Comparison of ENCODE assay signal across 8 mouse cellular contexts in the genomic region with DNA sequence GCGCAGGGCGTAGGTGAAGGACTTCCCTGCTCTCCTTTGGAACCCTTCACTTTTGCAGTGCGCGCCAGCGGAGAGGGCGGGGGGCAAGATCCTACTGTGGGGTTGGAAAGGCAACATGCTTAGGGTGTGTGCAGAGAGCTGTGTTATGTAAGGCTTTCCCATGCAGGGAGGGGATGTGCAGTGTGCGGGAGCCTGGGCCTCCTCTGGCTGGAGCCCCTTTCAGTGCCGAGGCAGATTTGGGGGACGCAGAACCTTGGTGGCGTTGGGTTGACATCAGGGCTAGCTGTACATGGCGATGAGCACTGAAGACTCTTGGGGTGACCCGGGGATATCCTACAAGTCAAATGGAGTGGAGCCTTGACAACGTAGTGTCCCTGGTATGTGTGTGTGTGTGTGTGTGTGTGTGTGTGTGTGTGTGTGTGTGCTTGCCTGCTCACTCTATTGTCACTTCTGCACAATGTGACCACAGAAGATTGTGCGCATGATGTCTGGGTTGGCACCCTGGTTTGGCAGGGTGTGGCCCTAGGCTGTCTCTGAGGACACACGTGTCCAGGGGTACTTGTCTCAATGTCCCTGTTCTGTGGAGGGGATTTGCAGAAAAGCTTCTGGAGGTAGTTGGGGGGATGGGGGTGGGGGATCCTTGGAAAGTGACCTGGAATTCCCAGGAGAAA. TPM values are rescaled to one million over a fixed set of nuclear protein-coding genes. Genes with fewer than 3 reads are reported as not detected.
DNase-seq lines count a peak whose midpoint lies in the region; ATAC-seq and TF ChIP-seq lines count a peak whose summit lies in the region.

No protein-coding gene starts in this region.

- H3K27ac ChIP-seq in thymus, adult 2 months (ENCODE audit: control insufficient read depth, insufficient read depth, low read length) = no peak overlapping the region
- H3K27ac ChIP-seq in forebrain, embryonic 12.5 days = no peak overlapping the region
- 0 out of 2 replicates have a peak overlapping the region, but pooled peaks have one; percentile 56 for H3K27ac ChIP-seq in liver, embryonic 11.5 days (ENCODE audit: low read depth, low read length)
- H3K27ac ChIP-seq in neural tube, embryonic 12.5 days = no peak overlapping the region

- 42% methylated on average over 15 of the region's 15 CpGs for WGBS in thymus, adult 2 months
- WGBS in forebrain, embryonic 12.5 days = 17% methylated on average over 15 of the region's 15 CpGs
- WGBS in liver, embryonic 11.5 days = 20% methylated on average over 15 of the region's 15 CpGs
- WGBS in neural tube, embryonic 12.5 days = 16% methylated on average over 15 of the region's 15 CpGs

- H3K4me3 ChIP-seq in thymus, adult 2 months (ENCODE audit: control insufficient read depth, insufficient read depth, low read length) = peak overlapping the region; percentile 4
- peak overlapping the region; percentile 55 for H3K4me3 ChIP-seq in forebrain, embryonic 12.5 days (replicated peaks)
- H3K4me3 ChIP-seq in liver, embryonic 11.5 days (ENCODE audit: low read depth, low read length) = peak overlapping the region; percentile 61
- peak overlapping the region; percentile 55 for H3K4me3 ChIP-seq in neural tube, embryonic 12.5 days

- peak; percentile 65; the same call in 1 of the 2 replicates for ATAC-seq in forebrain, embryonic 12.5 days (ENCODE audit: low FRiP score)
- 0 out of 2 replicates have a peak, but pooled peaks have one; percentile 1 for ATAC-seq in liver, embryonic 11.5 days (replicated peaks; ENCODE audit: low FRiP score)
- peak; percentile 54; the same call in 1 of the 2 replicates for ATAC-seq in neural tube, embryonic 12.5 days (ENCODE audit: low FRiP score, low read depth)

- H3K4me2 ChIP-seq in forebrain, embryonic 12.5 days = peak overlapping the region; percentile 96
- H3K4me2 ChIP-seq in liver, embryonic 11.5 days = peak overlapping the region; percentile 95
- H3K4me2 ChIP-seq in neural tube, embryonic 12.5 days (replicated peaks) = peak overlapping the region; percentile 93

- peaks cover 11% of the 10 kb centered on the region for H3K4me1 ChIP-seq in thymus, adult 2 months (replicated peaks; ENCODE audit: control insufficient read depth, insufficient read depth, low read length)
- H3K4me1 ChIP-seq in forebrain, embryonic 12.5 days = peaks cover 36% of the 10 kb centered on the region
- peaks cover 20% of the 10 kb centered on the region for H3K4me1 ChIP-seq in liver, embryonic 11.5 days (replicated peaks; ENCODE audit: control insufficient read depth, insufficient read depth, low read length)
- peaks cover 21% of the 10 kb centered on the region for H3K4me1 ChIP-seq in neural tube, embryonic 12.5 days

- H3K36me3 ChIP-seq in thymus, adult 2 months (ENCODE audit: control insufficient read depth, insufficient read depth, low read length) = no peaks in the 10 kb centered on the region
- no peaks in the 10 kb centered on the region for H3K36me3 ChIP-seq in forebrain, embryonic 12.5 days (replicated peaks)
- no peaks in the 10 kb centered on the region for H3K36me3 ChIP-seq in liver, embryonic 11.5 days (ENCODE audit: control insufficient read depth, insufficient read depth, low read length)
- no peaks in the 10 kb centered on the region for H3K36me3 ChIP-seq in neural tube, embryonic 12.5 days

- no peaks in the 10 kb centered on the region for H3K9me3 ChIP-seq in forebrain, embryonic 12.5 days
- H3K9me3 ChIP-seq in liver, embryonic 11.5 days (ENCODE audit: control insufficient read depth, low read length) = no peaks in the 10 kb centered on the region
- H3K9me3 ChIP-seq in neural tube, embryonic 12.5 days = no peaks in the 10 kb centered on the region

- peak overlapping the region; percentile 64 for H3K9ac ChIP-seq in forebrain, embryonic 12.5 days
- H3K9ac ChIP-seq in liver, embryonic 11.5 days (ENCODE audit: low read depth, low read length) = peak overlapping the region; percentile 41; the same call in 1 of the 2 replicates
- peak overlapping the region; percentile 60 for H3K9ac ChIP-seq in neural tube, embryonic 12.5 days

- no peak for TF ChIP-seq CTCF in thymus, adult 2 months (IDR thresholded peaks at IDR 0.05; ENCODE audit: borderline replicate concordance, control insufficient read depth, extremely low read depth, insufficient read depth, low read length, poor library complexity)

- DNase-seq in thymus, adult 2 months = no peak
- DNase-seq in thymus, postnatal 10 days (ENCODE audit: low spot score in 2 of 2) = no peak
- DNase-seq in liver, embryonic 11.5 days (ENCODE audit: low spot score) = peak; percentile 46
- DNase-seq in gastrocnemius, adult 18-20 months (ENCODE audit: low spot score) = no peak
- DNase-seq in layer of hippocampus, postnatal 10 days (ENCODE audit: low spot score in 2 of 2) = no peak
- no peak for DNase-seq in adrenal gland, adult 18-20 months (ENCODE audit: low spot score in 2 of 2)

- peaks cover 7% of the 10 kb centered on the region; the same call in 1 of the 2 replicates for H3K27me3 ChIP-seq in thymus, adult 2 months (ENCODE audit: control insufficient read depth, insufficient read depth, low read length)
- peaks cover 42% of the 10 kb centered on the region for H3K27me3 ChIP-seq in forebrain, embryonic 12.5 days
- peaks cover 35% of the 10 kb centered on the region for H3K27me3 ChIP-seq in liver, embryonic 11.5 days (replicated peaks; ENCODE audit: control insufficient read depth, insufficient read depth, low read length)
- peaks cover 42% of the 10 kb centered on the region for H3K27me3 ChIP-seq in neural tube, embryonic 12.5 days (replicated peaks)

- no peak for TF ChIP-seq POLR2A in thymus, adult 2 months (IDR thresholded peaks at IDR 0.05; ENCODE audit: control insufficient read depth, extremely low read depth, insufficient read depth, low read length, poor library complexity)

RNA-seq across cellular contexts. Expression of gene Ahnak, which starts 1.5 kb away (rescaled TPM):
- polyA plus RNA-seq in thymus, adult 2 months (2012; rRNA removed) = 6.0 and 7.9 TPM in 2 replicates
- 6.4 and 8.5 TPM in 2 replicates for polyA plus RNA-seq in forebrain, embryonic 12.5 days (2016; fragmentation: Nextera tagmentation; extraction: Ambion mirVana)
- polyA plus RNA-seq in liver, embryonic 11.5 days (2014; fragmentation: Nextera tagmentation; extraction: Ambion mirVana) = 2.6 and 3.7 TPM in 2 replicates
- polyA plus RNA-seq in neural tube, embryonic 12.5 days (2016; fragmentation: Nextera tagmentation; extraction: Ambion mirVana) = 5.0 and 6.3 TPM in 2 replicates
- 100 to 1,000 TPM; 199 to 202 TPM for total RNA-seq in gastrocnemius, adult 18-20 months (2021)
- 10 to 100 TPM; 17.2 to 18.5 TPM for total RNA-seq in layer of hippocampus, postnatal 10 days (2021)
- 100 to 1,000 TPM in 1 of 2 experiments, 10 to 100 TPM in 1; 88.9 to 162 TPM for total RNA-seq in adrenal gland, adult 18-20 months (2021)

RNA-seq across cellular contexts. Expression of gene Eef1g, which starts 23.7 kb away (rescaled TPM):
- polyA plus RNA-seq in thymus, adult 2 months (2012; rRNA removed) = 251 and 292 TPM in 2 replicates
- polyA plus RNA-seq in forebrain, embryonic 12.5 days (2016; fragmentation: Nextera tagmentation; extraction: Ambion mirVana) = 365 and 373 TPM in 2 replicates
- polyA plus RNA-seq in liver, embryonic 11.5 days (2014; fragmentation: Nextera tagmentation; extraction: Ambion mirVana) = 598 and 618 TPM in 2 replicates
- 360 and 361 TPM in 2 replicates for polyA plus RNA-seq in neural tube, embryonic 12.5 days (2016; fragmentation: Nextera tagmentation; extraction: Ambion mirVana)
- 100 to 1,000 TPM; 452 to 469 TPM for total RNA-seq in gastrocnemius, adult 18-20 months (2021)
- 100 to 1,000 TPM; 283 to 287 TPM for total RNA-seq in layer of hippocampus, postnatal 10 days (2021)
- total RNA-seq in adrenal gland, adult 18-20 months (2021) = 100 to 1,000 TPM; 334 to 342 TPM

RNA-seq across cellular contexts. Expression of gene Tut1, which starts 36.9 kb away (rescaled TPM):
- 39.4 and 42.0 TPM in 2 replicates for polyA plus RNA-seq in thymus, adult 2 months (2012; rRNA removed)
- 36.9 and 37.0 TPM in 2 replicates for polyA plus RNA-seq in forebrain, embryonic 12.5 days (2016; fragmentation: Nextera tagmentation; extraction: Ambion mirVana)
- polyA plus RNA-seq in liver, embryonic 11.5 days (2014; fragmentation: Nextera tagmentation; extraction: Ambion mirVana) = 42.4 and 43.2 TPM in 2 replicates
- polyA plus RNA-seq in neural tube, embryonic 12.5 days (2016; fragmentation: Nextera tagmentation; extraction: Ambion mirVana) = 32.5 and 34.6 TPM in 2 replicates
- 1 to 10 TPM; 7.6 to 8.2 TPM for total RNA-seq in gastrocnemius, adult 18-20 months (2021)
- 10 to 100 TPM; 15.6 to 16.2 TPM for total RNA-seq in layer of hippocampus, postnatal 10 days (2021)
- 10 to 100 TPM; 23.1 to 26.1 TPM for total RNA-seq in adrenal gland, adult 18-20 months (2021)

RNA-seq across cellular contexts. Expression of gene Mta2, which starts 48.9 kb away (rescaled TPM):
- 79.6 and 92.0 TPM in 2 replicates for polyA plus RNA-seq in thymus, adult 2 months (2012; rRNA removed)
- 193 and 206 TPM in 2 replicates for polyA plus RNA-seq in forebrain, embryonic 12.5 days (2016; fragmentation: Nextera tagmentation; extraction: Ambion mirVana)
- 75.6 and 81.1 TPM in 2 replicates for polyA plus RNA-seq in liver, embryonic 11.5 days (2014; fragmentation: Nextera tagmentation; extraction: Ambion mirVana)
- polyA plus RNA-seq in neural tube, embryonic 12.5 days (2016; fragmentation: Nextera tagmentation; extraction: Ambion mirVana) = 175 and 177 TPM in 2 replicates
- 10 to 100 TPM; 21.6 to 24.2 TPM for total RNA-seq in gastrocnemius, adult 18-20 months (2021)
- total RNA-seq in layer of hippocampus, postnatal 10 days (2021) = 10 to 100 TPM; 60.6 to 67.9 TPM
- total RNA-seq in adrenal gland, adult 18-20 months (2021) = 10 to 100 TPM; 81.1 to 89.8 TPM

Comparison
In these comparisons a context has a peak if more than half of its experiments do, and no peak if none do; other contexts are left out.
1. H3K4me3 ChIP-seq: peak in every context shown above with its lines; median percentile 61 in liver, embryonic 11.5 days; 55 in forebrain, embryonic 12.5 days; 55 in neural tube, embryonic 12.5 days; 4 in thymus, adult 2 months.
2. ATAC-seq: peak in every context shown above with its lines; median percentile 65 in forebrain, embryonic 12.5 days; 54 in neural tube, embryonic 12.5 days; 1 in liver, embryonic 11.5 days.